Mouse (Mus musculus) cerebellum, adult 11 months (tissue): ENCODE results near the gene Gm49711.

ENCODE experiments used
- DNase-seq: peaks from one replicate; pipeline ENCODE4 v3.0.0; 2022

The Gm49711 gene

GRCm38 (mm10) chr16:92057852-92058643, at the start of gene Gm49711, which contains the start of the genes Mrps6 and Slc5a3:
TSS of gene Gm49711 (plus strand) at chr16:92058316.
TSS of gene Mrps6 (plus strand) at chr16:92058270.
TSS of gene Slc5a3 (plus strand) at chr16:92058322.
- DNase-seq = peak; percentile 86

- no peak for DNase-seq
Observed at GRCm38 (mm10) chr16:92009586-92009985, 48.5 kb upstream of the Gm49711 start.

GRCm38 (mm10) chr16:92016792-92017191, 41.3 kb upstream of the Gm49711 start:
- DNase-seq = no peak

- peak; percentile 3 for DNase-seq
Observed at GRCm38 (mm10) chr16:92019141-92020118, 38.7 kb upstream of the Gm49711 start.

- no peak for DNase-seq
Observed at GRCm38 (mm10) chr16:92021656-92022400, 36.3 kb upstream of the Gm49711 start.

- DNase-seq = no peak
Observed at GRCm38 (mm10) chr16:92022494-92023283, 35.4 kb upstream of the Gm49711 start.

GRCm38 (mm10) chr16:92033286-92033685, 24.8 kb upstream of the Gm49711 start:
- DNase-seq = no peak

GRCm38 (mm10) chr16:92034676-92035075, 23.4 kb upstream of the Gm49711 start:
- no peak for DNase-seq

- no peak for DNase-seq
Observed at GRCm38 (mm10) chr16:92036701-92037100, 21.4 kb upstream of the Gm49711 start.

GRCm38 (mm10) chr16:92037891-92038607, 20.1 kb upstream of the Gm49711 start:
- DNase-seq = no peak

- no peak for DNase-seq
Observed at GRCm38 (mm10) chr16:92039421-92039820, 18.7 kb upstream of the Gm49711 start.

GRCm38 (mm10) chr16:92039966-92040365, 18.1 kb upstream of the Gm49711 start:
- no peak for DNase-seq

GRCm38 (mm10) chr16:92051777-92052310, 6.3 kb upstream of the Gm49711 start:
- no peak for DNase-seq

- DNase-seq = no peak
Observed at GRCm38 (mm10) chr16:92052569-92052968, 5.5 kb upstream of the Gm49711 start.

- DNase-seq = no peak
Observed at GRCm38 (mm10) chr16:92056711-92057110, 1.4 kb upstream of the Gm49711 start.

GRCm38 (mm10) chr16:92057456-92057851, 662 bp upstream of the Gm49711 start:
- no peak for DNase-seq

- no peak for DNase-seq
Observed at GRCm38 (mm10) chr16:92058644-92059620, 816 bp downstream of the Gm49711 start.

GRCm38 (mm10) chr16:92060213-92060612, 2.1 kb downstream of the Gm49711 start:
- DNase-seq = no peak

GRCm38 (mm10) chr16:92061586-92061985, 3.5 kb downstream of the Gm49711 start:
- no peak for DNase-seq

- no peak for DNase-seq
Observed at GRCm38 (mm10) chr16:92062832-92063231, 4.7 kb downstream of the Gm49711 start.
